Mouse (Mus musculus) adrenal gland, postnatal 14 days (tissue): Measurements from ENCODE around the gene V1ra8. TPM values are rescaled to one million over a fixed set of nuclear protein-coding genes. Genes with fewer than 3 reads are reported as not detected.
"Not testable (repeated sequence)": the region's sequence is repeated elsewhere in the genome, so short reads cannot be mapped to it uniquely, and the experiment has no call there.

Experiments
- DNase-seq: peaks from one replicate; pipeline ENCODE4 v3.0.0; 2021; ENCODE audit warnings: mixed read lengths
- long read RNA-seq, 2 experiments: library from polyadenylated mRNA; stranded (forward); transcript quantifications; one replicate each; pipeline ENCODE4 v2.0.0; 2021
- total RNA-seq: library from RNA; stranded (reverse); gene quantifications from 2 replicates; pipeline ENCODE4 v1.2.3, GENCODE M21; 2021

Gene V1ra8
- not detected in 2 replicates for total RNA-seq
- long read RNA-seq, experiment 1: 0 reads
- long read RNA-seq, experiment 2: 0 reads

- DNase-seq: not testable (repeated sequence)
Observed at GRCm38 (mm10) chr6:90202493-90202892, at the start of gene V1ra8. Gene V1ra8 (plus strand): TSS chr6:90202793.

DNA sequence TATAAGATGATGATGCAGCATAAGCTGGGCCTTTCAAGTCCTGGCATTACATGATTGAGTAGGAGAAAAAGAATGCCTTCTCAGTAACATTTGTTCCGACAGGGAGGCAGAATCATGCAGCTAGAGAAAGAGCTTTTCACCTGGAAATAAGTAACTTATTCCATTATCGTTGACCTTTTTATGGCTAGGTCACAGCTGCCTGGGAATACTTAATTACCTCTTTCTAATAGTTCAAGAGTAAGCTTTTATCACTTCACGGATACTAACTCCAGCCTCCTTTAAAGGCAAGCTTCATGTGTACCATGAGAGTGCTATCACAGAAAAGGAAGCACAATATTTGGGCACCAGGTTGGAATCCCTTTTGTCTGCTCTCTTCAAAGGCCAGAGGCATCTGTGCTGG, 42.5 kb upstream of the V1ra8 start:
- DNase-seq: no peak

- DNase-seq: no peak
Observed at GRCm38 (mm10) chr6:90174508-90174907, 28.1 kb upstream of the V1ra8 start, which contains the start of gene Vmn1r52. Gene Vmn1r52 (plus strand): TSS chr6:90174808.

- DNase-seq: no peak
Observed at GRCm38 (mm10) chr6:90224338-90224737, 21.7 kb downstream of the V1ra8 start, which contains the start of gene Vmn1r53. Gene Vmn1r53 (minus strand): TSS chr6:90224438.

- DNase-seq: not testable (repeated sequence)
Observed at GRCm38 (mm10) chr6:90232114-90232513, 29.5 kb downstream of the V1ra8 start.

DNA sequence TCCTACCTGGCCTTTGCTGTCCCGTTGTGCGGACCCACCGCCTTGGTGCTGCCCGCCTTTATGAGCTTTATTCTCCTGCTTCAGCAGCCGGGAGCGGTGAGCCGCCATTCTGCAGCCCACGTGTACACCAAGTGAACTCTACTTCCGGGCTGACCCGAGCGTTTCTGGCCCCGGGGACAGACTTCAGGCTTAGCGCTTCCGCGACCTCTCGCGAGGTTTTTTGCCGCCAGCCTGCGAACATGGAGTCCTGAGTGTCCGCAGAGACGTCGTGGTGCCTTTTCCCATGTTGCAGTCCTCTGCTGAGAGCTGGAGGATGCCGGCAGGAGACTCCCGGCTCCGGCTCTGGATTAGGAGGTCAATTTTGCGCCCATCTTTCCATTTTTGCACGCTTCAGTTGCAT, 30.1 kb downstream of the V1ra8 start:
- DNase-seq: no peak

- no peak for DNase-seq
Observed at GRCm38 (mm10) chr6:90244019-90244418, 41.4 kb downstream of the V1ra8 start.

DNA sequence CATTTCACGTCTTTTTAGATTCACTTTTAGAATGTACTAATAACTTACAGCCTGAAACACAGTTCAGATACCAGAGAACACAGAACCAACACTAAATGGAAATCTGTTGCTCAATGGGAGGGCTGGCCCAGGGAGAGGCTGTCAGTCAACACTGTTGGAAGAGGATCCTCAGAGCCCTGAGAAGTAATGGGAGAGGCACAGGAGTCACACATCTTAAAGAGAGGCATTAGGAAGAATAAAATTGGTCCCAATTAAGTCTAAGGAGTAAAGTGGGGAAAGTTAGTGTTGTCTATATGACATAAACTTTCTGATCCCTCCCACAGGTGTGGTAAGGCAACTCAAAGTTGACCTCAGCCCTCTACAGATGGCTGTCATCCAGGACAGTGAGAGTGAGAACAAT, 43.4 kb downstream of the V1ra8 start, which contains the start of gene Vmn1r54:
Gene Vmn1r54 (plus strand): TSS at position 301 of the 400 bp plus-strand sequence.
- DNase-seq: no peak

Other genes with a start within 250 kb of the V1ra8 start
- gene Vmn1r46, start 233.5 kb upstream of the V1ra8 start, total RNA-seq: not detected in 2 replicates
- not detected in 2 replicates for gene Vmn1r47, start 186.6 kb upstream of the V1ra8 start, total RNA-seq
- not detected in 2 replicates for gene Vmn1r48, start 166.0 kb upstream of the V1ra8 start, total RNA-seq
- not detected in 2 replicates for gene Vmn1r49, start 124.3 kb upstream of the V1ra8 start, total RNA-seq
- not detected in 2 replicates for gene Vmn1r50, start 101.4 kb upstream of the V1ra8 start, total RNA-seq
- not detected in 2 replicates for gene Vmn1r51, start 80.2 kb upstream of the V1ra8 start, total RNA-seq
- gene Vmn1r52, start 28.0 kb upstream of the V1ra8 start, total RNA-seq: not detected in 2 replicates
- not detected in 2 replicates for gene Vmn1r53, start 21.6 kb downstream of the V1ra8 start, total RNA-seq
- not detected in 2 replicates for gene Vmn1r54, start 43.5 kb downstream of the V1ra8 start, total RNA-seq
- gene BC048671, start 98.4 kb downstream of the V1ra8 start, total RNA-seq: not detected in 2 replicates
- 0.74 TPM in 1 of 2 replicates, not detected in the other for gene Chst13, start 122.4 kb downstream of the V1ra8 start, total RNA-seq
- gene Uroc1, start 130.5 kb downstream of the V1ra8 start, total RNA-seq: 1.9 and 32.3 TPM in 2 replicates
- gene Zxdc, start 166.7 kb downstream of the V1ra8 start, total RNA-seq: 20.0 and 20.2 TPM in 2 replicates
- gene Cfap100, start 226.0 kb downstream of the V1ra8 start, total RNA-seq: 0.67 and 1.4 TPM in 2 replicates